Mouse (Mus musculus): Measurements from ENCODE around the gene Jph4.

DNA sequence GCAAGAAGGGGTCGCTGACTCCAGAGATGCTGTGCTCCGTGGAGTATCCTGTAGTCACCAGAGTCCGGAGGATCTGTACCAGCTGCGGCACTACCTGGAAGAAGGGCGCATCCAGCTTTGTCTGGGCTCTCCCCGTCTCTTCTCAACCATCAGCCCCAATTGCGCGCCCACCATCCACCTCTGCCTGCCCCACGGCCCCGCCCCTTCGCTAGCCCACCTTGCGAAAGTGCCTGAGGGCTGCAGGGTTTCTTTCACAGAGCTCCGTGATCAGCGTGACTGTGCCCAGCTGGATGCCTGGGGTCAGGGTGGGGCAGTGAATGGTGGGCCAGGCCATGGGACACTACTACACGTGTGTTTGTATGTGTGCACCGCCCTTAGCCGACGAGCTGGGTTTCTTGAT is 12.4 kb downstream of the Jph4 start:
- TF ChIP-seq CTCF (IDR thresholded peaks at IDR 0.05; ENCODE audit: low read depth, low read length) = no peak
- TF ChIP-seq GATA1 (IDR thresholded peaks at IDR 0.05; ENCODE audit: borderline replicate concordance, low read length) = no peak
- TF ChIP-seq POLR2AphosphoS5 (IDR thresholded peaks at IDR 0.05; ENCODE audit: insufficient replicate concordance, low read depth, low read length) = no peak

All from G1E (cell line).